Mouse (Mus musculus): ENCODE data around the gene Gm12258.
A peak's percentile ranks its signal among the peaks of the same experiment; 100 is the strongest.
"Not testable (repeated sequence)": the region's sequence is repeated elsewhere in the genome, so short reads cannot be mapped to it uniquely, and the experiment has no call there.

The Gm12258 gene

GRCm38 (mm10) chr11:58846919-58847461 lies at the start of gene Gm12258:
TSS of gene Gm12258 (plus strand) at chr11:58847158.
- DNase-seq (ENCODE audit: low read depth) = peak; percentile 100

- DNase-seq (ENCODE audit: low read depth) = no peak
Measured at GRCm38 (mm10) chr11:58799747-58800146, 47.2 kb upstream of the Gm12258 start.

- DNase-seq (ENCODE audit: low read depth) = no peak
Measured at GRCm38 (mm10) chr11:58801558-58802228, 45.3 kb upstream of the Gm12258 start, which contains the start of gene Fam183b. TSS of gene Fam183b (minus strand) at chr11:58801960.

GRCm38 (mm10) chr11:58803871-58804270 lies 43.1 kb upstream of the Gm12258 start:
- DNase-seq (ENCODE audit: low read depth) = no peak

- no peak for DNase-seq (ENCODE audit: low read depth)
Measured at GRCm38 (mm10) chr11:58804393-58804792, 42.6 kb upstream of the Gm12258 start.

GRCm38 (mm10) chr11:58812001-58812400 lies 35.0 kb upstream of the Gm12258 start:
- DNase-seq (ENCODE audit: low read depth) = no peak

GRCm38 (mm10) chr11:58814700-58815099 lies 32.3 kb upstream of the Gm12258 start, which contains the start of gene Olfr313:
TSS of gene Olfr313 (plus strand) at chr11:58815000.
- not testable (repeated sequence) for DNase-seq (ENCODE audit: low read depth)

- DNase-seq (ENCODE audit: low read depth) = no peak
Measured at GRCm38 (mm10) chr11:58815676-58816075, 31.3 kb upstream of the Gm12258 start.

- not testable (repeated sequence) for DNase-seq (ENCODE audit: low read depth)
Measured at GRCm38 (mm10) chr11:58828937-58829336, 18.0 kb upstream of the Gm12258 start, which contains the start of gene Olfr312. TSS of gene Olfr312 (plus strand) at chr11:58829237.

GRCm38 (mm10) chr11:58829764-58830163 lies 17.2 kb upstream of the Gm12258 start:
- DNase-seq (ENCODE audit: low read depth) = no peak

GRCm38 (mm10) chr11:58832541-58832940 lies 14.4 kb upstream of the Gm12258 start:
- DNase-seq (ENCODE audit: low read depth) = not testable (repeated sequence)

- not testable (repeated sequence) for DNase-seq (ENCODE audit: low read depth)
Measured at GRCm38 (mm10) chr11:58838951-58839350, 8.0 kb upstream of the Gm12258 start, which contains the start of gene Olfr311. TSS of gene Olfr311 (plus strand) at chr11:58839251.

GRCm38 (mm10) chr11:58847636-58848035 lies 678 bp downstream of the Gm12258 start:
- no peak for DNase-seq (ENCODE audit: low read depth)

- no peak for DNase-seq (ENCODE audit: low read depth)
Measured at GRCm38 (mm10) chr11:58849731-58850130, 2.8 kb downstream of the Gm12258 start.

- DNase-seq (ENCODE audit: low read depth) = no peak
Measured at GRCm38 (mm10) chr11:58860744-58861143, 13.8 kb downstream of the Gm12258 start.

- peak; percentile 79 for DNase-seq (ENCODE audit: low read depth)
Measured at GRCm38 (mm10) chr11:58867039-58867953, 20.3 kb downstream of the Gm12258 start, which contains the start of gene 2810021J22Rik. TSS of gene 2810021J22Rik (plus strand) at chr11:58867216.

- no peak for DNase-seq (ENCODE audit: low read depth)
Measured at GRCm38 (mm10) chr11:58867954-58868330, 21.0 kb downstream of the Gm12258 start.

GRCm38 (mm10) chr11:58870961-58871360 lies 24.0 kb downstream of the Gm12258 start:
- no peak for DNase-seq (ENCODE audit: low read depth)

- DNase-seq (ENCODE audit: low read depth) = no peak
Measured at GRCm38 (mm10) chr11:58883756-58884155, 36.8 kb downstream of the Gm12258 start.

- DNase-seq (ENCODE audit: low read depth) = no peak
Measured at GRCm38 (mm10) chr11:58890511-58890910, 43.6 kb downstream of the Gm12258 start.

- no peak for DNase-seq (ENCODE audit: low read depth)
Measured at GRCm38 (mm10) chr11:58894456-58894855, 47.5 kb downstream of the Gm12258 start.

- DNase-seq (ENCODE audit: low read depth) = no peak
Measured at GRCm38 (mm10) chr11:58897485-58897884, 50.5 kb downstream of the Gm12258 start.

All from c-Kit-positive CD71-positive TER-119-negative erythroid progenitor cells, embryonic 14.5 days (primary cell).